Mouse (Mus musculus) kidney, postnatal 4 days (tissue): ENCODE measurements around the gene Vmn1r75.

ENCODE experiments used
- DNase-seq, 2 experiments: peaks; one replicate each; pipeline ENCODE4 v3.0.0; 2021; ENCODE audit warnings: mixed read lengths in 2 of 2

Vmn1r75 gene

GRCm38 (mm10) chr7:11874330-11874729 is at the start of gene Vmn1r75:
Vmn1r75 (plus strand) TSS chr7:11874630.
- DNase-seq, result no peak

GRCm38 (mm10) chr7:11833680-11834079 is 40.8 kb upstream of the Vmn1r75 start, which contains the start of gene Vmn1r74:
Vmn1r74 (plus strand) TSS chr7:11833980.
- DNase-seq, result no peak
